Mouse (Mus musculus) cerebellum, postnatal 10 days (tissue): ENCODE results near the gene Rapgef3.
A peak's percentile ranks its signal among the peaks of the same experiment; 100 is the strongest.

Source experiments
- DNase-seq, 2 experiments: peaks; one replicate each; pipeline ENCODE4 v3.0.0; 2021; ENCODE audit warnings: mixed read lengths in 2 of 2

Gene Rapgef3

DNA sequence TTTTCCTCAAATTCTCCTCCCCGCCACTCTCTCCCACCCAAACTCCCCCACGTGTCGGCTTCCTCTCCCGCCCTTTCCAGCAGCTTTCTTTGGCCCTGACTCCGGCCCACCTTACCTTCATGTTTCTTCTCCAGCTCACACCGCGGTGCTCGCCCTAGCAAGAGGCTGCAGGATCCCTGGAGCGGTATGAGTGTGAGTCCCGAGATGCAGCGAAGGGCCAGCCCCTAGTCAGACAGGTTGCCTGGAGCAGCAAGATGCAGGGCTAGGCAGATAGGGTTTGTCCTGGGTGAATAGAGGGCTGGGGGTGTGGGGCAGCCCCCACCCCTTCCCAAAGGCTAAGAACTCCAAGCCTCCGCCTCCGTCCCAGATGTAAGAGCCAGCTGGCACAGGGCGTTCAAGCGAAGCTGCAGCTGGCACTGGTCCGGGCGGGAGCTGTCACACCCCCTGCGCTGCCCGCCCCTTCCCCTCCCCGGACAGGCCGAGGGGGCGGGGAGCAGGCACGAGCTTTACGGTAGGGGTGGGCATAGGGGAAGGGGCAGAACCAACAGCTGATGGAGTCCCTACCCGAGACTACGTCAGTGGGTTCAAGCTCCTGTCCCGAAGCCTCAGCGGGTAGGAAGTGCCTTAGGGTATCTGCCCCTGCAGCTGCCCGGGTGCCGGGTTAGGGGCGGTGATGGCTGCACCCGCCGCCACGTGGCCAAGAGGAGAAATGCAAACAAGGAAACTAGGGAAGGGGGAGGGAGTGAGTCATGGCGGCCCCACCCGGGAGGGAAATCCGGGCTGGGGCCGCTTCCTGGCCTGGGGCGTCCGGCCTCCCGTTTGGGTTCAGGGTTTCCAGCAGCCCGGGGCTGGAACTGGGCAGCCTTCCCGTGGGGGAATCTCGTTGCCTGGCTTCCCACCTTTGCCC is at the start of gene Rapgef3:
Rapgef3 (minus strand) TSS at position 693 of the 907 bp plus-strand sequence.
- DNase-seq = peak; percentile 89 to 90

DNA sequence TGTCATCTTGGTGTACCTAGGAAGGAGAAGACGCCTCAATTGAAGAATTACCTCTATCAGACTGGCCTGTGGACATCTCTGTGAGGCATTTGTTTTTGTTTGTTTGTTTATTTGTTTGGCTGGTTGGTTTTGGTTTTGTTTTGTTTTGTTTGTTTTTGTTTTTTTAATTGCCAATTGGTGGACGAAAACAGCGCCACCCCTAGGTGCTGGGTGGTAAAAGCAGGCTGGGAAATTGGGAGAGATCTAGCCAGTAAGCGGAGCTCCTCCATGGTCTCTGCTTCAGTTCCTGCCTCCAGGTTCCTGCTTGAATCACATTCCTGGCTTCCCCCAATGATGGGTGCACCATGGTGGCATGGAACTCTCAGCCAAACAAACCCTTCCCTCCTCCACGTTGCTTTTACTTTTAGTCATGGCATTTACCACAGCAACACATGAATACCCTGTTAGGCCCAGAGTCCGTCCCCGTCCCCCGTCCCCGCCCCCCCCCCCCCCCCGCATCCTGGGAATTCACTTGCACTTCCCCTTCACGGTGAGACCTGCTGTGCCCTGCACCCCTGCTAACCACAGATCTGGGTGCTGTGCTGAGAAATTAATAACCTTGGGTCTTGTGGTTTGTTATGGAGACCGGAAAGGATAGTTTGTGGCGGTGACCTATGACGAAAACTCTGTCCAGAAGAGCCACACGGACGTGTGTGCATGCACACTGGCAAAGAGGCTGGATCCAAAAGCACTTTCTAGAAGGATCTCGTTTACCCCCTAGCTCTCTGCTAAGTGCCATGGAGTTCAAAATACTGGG is 48.6 kb upstream of the Rapgef3 start:
- no peak for DNase-seq

DNA sequence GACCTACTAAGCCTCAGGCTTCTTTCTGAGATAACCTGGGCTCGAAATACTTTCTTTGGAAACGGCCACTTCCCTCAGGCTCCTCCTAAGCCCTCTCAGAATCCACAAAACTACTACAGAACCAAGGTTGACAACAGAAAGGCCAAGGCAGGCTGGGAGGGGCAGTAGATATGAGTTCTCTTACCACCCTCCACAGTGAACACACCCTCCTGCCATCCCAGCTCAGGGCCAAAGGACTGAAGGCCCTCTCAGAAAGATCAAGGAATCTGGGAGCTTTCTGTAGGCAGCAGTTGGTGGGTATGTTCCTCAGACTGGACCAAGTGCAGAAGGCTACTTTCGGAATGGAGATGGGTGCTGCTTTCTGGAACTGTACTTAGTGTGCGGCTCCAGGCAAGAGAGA is 47.5 kb upstream of the Rapgef3 start:
- DNase-seq = no peak

DNA sequence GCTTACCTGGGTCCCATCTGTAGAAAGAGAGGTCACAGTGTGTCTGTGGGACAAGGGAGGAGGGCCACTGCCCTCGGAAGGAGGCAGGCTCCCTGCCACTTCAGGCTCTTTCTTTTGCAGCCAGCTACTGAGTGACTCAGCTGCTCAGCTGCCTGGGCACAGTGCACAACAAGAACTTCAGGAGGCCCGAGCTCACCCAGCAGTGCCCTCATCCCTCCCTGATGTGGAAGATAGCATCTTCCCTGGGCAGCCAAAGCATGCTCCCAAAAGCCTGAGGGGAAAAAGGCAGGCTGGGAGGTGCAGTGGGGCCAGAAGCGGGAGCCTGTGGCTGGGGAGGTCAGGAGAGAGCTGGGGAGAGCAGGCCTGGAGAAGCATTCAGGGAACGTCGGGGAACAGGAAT is 46.9 kb upstream of the Rapgef3 start:
- no peak for DNase-seq

DNA sequence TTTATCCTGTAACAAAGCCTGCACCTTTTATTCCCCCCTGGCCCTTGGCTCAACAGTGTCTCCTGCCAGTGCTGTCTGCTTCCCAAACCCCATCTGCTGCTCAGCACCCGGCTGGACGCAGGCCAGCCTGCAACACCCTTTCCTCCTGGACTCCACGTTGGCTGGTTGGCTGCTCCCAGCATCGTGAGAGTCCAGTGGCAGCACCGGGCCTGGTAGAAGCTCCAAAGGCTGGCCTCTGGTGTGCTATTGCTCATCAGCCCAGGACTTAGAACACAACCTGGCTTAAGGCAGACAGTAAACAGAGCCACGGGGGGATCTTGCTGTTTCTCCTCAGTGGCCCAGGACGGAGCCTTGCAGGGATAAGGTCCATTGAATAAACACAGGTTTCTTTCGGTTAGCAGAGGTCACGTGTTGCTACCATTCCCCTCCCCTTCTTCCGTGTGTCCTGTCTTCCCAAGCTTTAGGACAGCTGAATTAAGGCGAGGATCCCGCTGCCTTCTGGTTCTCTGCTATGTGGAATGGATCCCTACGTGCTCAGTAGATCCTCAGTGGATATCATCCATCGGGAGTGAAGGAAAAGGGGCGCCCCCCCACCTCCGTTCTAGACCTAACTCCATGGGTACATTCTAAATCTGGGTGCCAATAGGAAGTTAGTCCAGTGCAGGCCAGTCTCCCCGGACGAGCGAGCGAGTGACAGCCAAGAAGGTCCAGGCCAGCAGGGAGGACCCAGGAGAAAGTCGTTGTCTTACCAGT is 45.9 kb upstream of the Rapgef3 start:
- DNase-seq = peak; percentile 88 to 94

DNA sequence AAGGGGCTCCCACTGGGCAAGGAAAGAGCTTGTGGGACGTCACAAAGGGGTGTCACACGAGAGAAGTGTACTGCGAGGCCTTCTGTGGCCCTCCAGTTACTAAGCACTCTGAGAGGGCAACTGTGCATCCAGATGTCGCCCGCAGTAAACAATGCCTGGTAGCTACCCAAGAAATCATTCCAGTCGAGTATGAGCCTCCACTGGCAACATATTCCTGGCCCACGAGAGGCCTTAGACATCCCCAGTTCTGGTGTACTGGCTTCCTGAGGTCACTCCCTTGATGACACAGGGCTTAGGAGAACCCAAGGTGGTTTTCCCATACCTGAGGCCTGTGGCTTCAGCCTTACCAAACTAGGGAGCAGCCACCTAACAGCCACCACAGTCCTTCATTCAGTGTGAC is 45.1 kb upstream of the Rapgef3 start:
- DNase-seq = peak in 1 of 2 experiments; percentile 47

DNA sequence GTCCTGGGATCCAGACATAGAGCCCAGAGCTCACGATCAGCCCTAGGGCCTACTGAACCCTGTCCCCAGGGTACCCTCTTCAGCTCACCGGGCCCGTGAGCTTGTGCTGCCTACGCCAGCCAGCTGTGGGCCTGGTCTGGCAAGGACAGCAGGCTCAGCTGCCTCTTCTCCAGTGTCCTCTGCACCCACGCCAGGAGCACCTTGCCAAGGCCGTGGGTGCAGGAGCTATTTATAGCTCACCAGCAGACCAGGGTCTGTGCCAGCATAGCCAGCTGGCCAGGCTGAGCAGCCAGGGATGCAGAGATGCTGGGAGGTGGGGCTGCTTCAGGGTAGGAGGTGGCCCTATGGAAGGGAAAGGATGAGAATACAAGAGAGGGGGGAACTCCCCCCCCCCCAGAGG is 44.4 kb upstream of the Rapgef3 start:
- DNase-seq = peak; percentile 96 to 97

DNA sequence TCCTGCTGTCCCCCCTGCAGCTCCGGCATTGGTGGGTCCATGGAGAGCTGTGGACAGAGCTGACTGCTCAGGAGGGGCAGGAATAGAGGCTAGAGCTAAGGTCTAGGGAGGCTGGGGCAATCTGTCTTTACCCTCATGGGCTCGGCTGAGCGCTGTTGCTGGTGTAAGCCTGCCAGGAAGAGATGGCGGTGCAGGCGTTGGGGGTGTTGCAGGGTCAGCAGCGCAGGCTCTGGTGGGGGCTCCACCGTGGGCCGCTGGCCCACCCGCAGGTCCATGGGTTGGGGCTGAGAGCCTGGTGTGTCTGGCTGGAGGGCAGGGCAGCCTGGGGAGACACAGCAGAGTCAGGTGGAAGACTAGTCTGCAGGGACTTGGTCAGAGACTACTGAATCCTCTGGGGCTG is 43.5 kb upstream of the Rapgef3 start:
- DNase-seq = peak in 1 of 2 experiments; percentile 30

DNA sequence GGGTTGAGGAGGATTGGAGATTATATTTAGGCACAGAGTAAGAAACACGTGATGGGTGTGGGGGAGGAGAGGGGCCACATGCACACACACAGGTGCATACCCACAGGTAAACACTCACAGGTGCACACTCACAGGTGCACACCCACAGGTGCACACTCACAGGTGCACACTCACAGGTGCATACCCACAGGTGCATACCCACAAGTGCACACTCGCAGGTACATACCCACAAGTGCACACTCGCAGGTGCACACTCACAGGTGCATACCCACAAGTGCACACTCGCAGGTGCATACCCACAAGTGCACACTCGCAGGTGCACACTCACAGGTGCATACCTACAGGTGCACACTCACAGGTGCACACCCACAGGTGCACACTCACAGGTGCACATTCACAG is 42.6 kb upstream of the Rapgef3 start:
- DNase-seq = no peak

DNA sequence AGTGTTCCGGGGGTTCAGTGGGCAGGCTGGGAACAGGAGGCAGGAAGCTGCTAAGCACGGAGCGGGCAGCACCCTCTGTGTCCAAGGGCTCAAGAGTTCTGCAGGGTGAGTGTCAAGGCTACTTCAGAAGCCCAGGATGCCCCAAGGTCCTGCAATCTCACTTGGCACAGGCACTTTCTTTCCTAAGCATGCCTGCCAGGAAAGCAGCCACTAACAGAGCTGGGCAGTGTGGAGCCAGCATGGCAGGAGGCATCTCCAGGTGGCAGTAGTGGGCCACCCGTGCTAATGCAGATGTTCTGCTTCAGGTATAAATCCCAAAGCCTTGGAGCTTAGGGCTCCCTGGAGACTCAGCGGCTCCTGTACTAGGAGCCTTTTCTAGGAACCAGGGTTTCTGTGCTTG is 42.2 kb upstream of the Rapgef3 start:
- no peak for DNase-seq

DNA sequence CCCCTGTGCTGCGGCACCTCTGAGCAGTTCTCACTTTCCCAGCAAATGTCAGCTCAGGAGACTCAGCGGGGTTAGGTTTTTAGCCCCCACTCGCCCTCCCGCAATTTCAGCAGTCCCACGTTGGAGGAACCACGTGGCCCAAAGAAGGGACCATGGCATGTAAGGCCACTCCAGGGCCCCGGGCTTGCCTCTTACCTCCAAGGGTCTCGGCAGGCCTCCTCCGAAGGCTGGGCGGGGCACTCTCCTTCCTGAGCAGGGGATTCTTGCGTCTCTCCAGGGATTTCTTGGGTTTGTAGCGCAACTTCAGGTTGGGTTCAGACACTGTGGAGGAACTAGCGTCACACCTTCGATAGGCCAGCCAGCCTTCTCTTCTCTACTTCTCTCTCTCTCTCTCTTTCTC is 41.4 kb upstream of the Rapgef3 start:
- DNase-seq = no peak

DNA sequence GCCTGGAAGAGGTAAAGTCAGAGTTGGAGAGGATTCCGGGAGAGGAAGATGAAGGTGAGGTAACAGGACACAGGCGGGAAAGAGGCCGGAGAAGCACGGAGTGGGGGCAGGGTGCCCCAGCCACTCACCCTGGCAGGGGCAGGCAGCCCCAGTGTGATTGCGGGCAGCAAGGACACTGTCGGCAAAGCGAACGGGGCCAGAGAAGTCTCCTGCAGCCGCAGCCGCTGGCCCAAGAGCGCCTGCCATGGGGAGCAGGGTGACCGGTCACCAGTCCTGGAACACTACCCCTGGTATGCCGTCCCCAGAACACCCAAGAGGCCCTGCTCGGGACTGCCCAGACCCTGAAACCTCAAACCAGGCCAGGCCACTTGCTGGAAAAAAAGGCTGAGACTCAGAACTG is 40.8 kb upstream of the Rapgef3 start:
- no peak for DNase-seq

DNA sequence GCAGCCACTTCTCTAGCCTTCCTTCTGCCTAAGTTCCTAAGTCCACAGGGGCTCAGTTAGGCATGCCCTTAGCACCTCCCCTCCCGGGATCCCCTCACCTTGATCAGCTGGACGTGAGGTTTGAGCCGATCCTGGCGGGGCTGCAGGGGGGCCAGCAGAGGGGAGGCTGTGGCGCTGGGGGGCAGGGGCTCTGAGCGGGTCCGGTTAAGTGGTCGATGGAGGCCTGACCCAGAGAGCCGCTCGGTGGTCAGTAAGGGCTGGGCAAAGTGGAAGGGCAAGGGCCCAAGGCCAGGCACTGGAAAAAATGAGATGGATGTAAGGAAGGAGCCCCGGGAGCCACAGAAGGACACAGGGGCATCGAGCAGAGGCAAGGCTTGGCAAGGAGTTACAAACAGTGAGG is 40.1 kb upstream of the Rapgef3 start:
- DNase-seq = no peak

DNA sequence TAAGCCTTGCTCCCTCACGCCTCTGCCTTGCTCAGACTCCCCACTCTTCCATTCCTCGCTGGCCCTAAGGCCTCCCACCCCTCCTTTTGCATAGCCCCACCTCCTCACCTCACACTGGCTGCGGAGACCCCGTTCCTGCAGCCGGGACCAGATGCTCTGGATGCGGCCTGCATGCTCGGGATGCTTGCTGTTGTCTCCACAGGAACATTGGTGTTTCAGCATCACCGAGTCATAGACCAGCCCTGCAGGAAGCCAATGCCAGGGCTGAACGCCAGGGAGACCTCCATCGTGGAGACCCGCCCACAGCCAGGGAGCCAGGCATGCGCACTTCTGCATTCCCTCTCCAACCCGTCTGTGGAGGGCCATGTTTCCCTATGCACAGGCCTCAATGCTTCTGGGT is 34.8 kb upstream of the Rapgef3 start:
- DNase-seq = peak; percentile 79 to 82

DNA sequence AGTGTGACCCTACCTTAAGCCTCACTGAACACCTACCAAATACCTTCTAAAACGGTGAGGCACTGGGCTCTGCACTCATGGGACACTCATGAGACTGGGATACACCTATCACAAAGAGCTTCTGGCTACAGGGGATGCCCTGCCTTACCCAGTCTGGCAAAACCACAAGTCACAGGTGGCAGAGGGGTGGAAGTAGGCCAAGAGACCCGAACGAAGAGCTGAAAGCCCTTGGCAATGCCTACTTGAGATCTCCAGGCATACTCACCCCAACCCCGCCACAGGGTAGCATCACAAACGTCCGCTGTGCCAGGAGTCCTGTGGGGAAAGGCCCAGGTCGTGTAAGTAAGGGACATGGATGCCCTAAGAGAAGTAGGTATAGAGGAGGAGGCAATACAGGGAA is 34.0 kb upstream of the Rapgef3 start:
- DNase-seq = peak; percentile 76 to 82

DNA sequence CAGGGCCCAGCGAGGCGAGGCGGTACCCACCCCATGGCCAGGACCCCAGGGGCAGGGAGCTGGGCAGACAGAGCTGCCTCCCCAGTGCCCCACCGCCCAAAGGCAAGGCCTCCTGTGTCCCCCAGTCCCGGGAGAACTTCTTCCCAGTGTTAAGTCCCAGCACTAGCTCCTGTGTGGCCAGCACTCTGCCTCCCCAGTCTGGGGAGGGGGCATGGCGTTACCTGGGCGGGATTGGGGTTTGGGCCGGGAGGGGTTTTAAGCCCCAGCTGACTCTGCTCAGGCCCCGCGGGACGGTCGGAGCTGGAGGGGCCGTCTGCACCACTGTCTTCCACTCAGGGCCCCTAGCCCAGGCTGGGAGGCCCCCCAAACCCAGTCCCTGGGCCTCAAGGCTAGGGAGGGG is 33.1 kb upstream of the Rapgef3 start:
- no peak for DNase-seq

DNA sequence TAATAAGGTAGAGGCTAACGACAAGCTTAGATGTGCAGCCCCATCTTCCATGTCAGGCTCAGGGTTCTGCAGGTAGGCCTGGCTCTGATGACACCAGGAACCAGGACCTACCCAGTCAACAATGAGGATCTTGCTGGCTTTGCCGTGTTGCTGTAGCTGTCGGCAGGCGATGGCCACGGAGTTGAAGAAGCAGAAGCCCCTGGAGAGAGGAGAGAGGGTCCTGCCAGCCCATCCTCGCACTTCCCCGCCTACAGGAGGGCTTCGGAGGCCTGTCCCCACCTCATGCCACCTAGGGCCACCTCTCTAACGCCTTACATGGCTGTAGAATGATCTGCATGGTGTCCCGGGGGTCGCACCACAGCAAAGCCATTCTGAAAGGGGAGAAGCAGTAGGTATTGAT is 31.7 kb upstream of the Rapgef3 start:
- no peak for DNase-seq

DNA sequence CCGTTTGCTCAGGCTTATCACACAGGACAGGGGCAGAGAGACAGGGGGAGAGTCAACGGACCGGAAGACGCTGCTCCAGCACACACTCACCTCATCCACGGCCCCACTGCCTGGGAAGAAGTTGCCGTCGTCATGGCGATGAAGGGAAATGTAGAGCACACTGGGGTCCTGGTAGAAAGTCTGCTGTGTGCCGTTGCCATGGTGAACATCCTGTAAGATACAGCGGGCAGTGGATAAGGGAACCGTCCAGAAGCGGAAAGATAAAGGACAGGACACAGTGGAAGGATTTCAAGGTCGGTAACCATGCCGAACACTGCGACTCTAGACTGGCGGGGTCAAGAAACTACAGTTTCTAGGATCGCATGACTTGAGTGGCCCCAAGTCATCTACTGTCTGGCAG is 30.4 kb upstream of the Rapgef3 start:
- no peak for DNase-seq

DNA sequence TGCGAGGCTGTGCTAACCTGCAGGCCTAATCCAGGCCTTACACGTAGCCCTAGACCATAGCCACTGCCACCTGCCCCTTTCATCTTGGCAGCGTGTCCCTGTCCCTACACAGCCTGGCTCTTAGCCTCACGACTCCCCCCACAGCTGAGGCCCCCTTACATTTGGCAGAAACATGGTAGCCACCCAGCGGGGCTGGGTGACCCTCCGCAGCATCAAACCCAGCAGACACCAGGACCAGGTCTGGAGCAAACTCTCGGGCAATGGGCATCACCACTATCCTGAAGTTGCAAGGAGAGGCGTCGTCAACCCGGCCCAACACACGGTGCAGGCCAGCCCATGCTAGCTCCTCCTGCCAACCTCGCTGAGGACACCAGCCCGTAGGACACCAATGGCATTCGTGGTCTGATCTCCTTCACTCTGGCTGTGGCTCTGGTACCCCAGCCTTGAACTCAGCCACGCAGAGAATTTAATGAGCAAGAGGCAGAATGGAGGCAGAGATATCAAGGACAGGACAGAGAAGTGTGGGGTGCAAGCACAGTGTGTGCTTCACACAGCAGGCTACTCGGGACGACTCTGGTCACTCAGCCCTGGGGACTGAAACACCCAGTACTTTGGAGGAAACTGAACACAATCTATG is 29.0 kb upstream of the Rapgef3 start:
- no peak for DNase-seq

DNA sequence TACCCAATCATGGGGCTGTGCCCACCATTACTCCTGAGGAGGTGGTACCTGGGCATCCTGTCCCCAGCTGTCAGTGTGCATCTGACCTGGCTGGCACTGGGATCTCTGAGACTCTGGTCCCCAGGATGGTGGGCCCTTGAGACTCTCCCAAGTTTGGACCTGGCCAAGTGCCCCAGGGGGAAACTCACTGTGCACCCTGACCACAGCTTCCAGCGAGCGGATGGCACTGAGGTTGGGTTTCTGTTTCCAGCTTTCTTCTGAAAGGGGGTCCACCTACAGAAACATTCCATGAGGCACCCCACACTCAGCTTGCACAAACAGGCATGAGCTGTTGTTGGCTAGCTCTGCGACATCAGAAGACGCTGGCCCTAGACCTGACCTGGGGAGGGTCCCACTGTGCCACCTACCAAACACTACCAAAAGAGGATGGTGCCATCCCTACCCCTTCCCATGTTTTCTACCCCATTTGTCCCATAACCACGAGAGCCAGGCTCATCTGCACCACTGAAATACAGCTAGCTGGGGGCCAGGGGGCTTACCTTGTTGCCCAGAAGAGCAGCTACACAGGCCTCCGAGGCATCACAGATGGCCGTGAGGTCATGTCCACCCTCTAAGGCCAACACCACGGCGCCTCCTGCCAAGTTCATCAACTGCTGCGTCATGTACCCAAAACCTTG is 27.9 kb upstream of the Rapgef3 start:
- DNase-seq = no peak

DNA sequence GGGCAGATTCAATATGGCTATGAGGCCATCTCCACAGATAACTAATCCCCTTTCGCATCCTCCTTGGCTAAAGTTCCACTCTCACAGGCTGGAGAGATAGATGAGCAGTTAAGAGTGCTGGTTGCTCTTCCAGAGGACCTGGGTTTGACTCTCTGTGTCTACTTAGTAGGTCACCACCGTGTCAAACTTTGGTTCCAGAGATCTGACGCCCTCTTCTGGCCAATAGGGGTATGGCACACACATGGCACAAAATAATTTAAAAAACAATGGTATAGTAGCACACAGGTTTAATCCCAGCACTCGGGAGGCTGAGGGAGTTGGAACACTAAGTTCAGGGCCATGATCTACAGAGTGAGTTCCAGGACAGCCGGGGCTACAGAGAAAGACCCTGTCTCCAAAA is 26.5 kb upstream of the Rapgef3 start:
- DNase-seq = no peak
